Mouse (Mus musculus) neutrophil, adult 83 days (primary cell): ENCODE results near the gene Vmn1r31. TPM values are rescaled to one million over a fixed set of nuclear protein-coding genes. Genes with fewer than 3 reads are reported as not detected.

ENCODE experiments used
- total RNA-seq, 2 experiments: library from RNA; stranded (reverse); gene quantifications; one replicate each; pipeline ENCODE4 v1.2.4; 2023

The Vmn1r31 gene
- not detected for total RNA-seq

DNA sequence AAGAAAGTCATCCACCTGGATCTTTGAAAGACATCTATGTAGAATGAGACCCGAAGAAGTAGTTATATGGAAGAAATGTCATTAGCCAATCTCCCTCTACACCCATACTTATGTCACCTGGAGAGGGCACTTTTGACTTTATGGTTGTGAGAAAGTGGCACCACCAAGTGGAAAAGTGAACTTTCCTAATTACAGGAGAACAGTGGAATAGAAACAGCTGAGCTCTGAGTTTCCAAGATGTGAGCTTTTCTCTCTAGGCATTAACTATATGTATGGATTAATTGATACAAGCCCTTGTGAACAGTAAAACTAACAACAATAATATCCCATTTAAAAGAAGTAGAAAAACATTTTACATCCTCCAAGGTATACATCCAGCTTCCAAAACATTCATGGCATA lies at the start of gene Vmn1r31:
Gene Vmn1r31, minus strand, starts transcription at position 101 of the 400 bp plus-strand sequence.

DNA sequence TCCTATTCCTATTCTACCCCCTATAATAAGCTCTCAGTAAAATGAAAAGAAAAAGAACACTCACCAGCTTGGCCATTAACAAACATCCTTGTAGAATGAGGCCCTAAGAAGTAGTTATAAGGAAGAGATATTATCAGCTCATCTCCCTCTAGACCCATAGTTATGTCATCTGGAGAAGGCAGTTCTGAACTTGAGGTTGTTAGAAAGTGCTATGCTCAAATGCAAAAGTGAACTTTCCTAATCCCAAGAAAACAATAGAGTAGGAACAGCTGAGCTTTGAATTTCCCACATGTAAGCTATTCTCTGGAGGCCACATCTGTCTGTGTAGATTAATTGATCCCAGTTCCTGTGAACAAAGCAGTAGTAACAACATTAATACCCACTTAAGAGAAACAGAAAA lies 31.8 kb downstream of the Vmn1r31 start, which contains the start of gene Vmn1r30:
Gene Vmn1r30, minus strand, starts transcription at position 101 of the 400 bp plus-strand sequence.

Other genes with a start within 250 kb of the Vmn1r31 start
- gene Vmn1r28, start 213.3 kb downstream of the Vmn1r31 start, total RNA-seq, result not detected
- gene Vmn1r29, start 173.8 kb downstream of the Vmn1r31 start, total RNA-seq, result not detected
- gene Vmn1r30, start 31.9 kb downstream of the Vmn1r31 start, total RNA-seq, result not detected
- gene Abcg2, start 109.2 kb upstream of the Vmn1r31 start, total RNA-seq, result 10 to 100 TPM in 1 of 2 experiments, 1 to 10 TPM in 1; 9.0 to 11.6 TPM